Mouse (Mus musculus) bone marrow macrophage, adult 2 months (primary cell): ENCODE measurements around the gene Myadml2.

Experiments used
- CTCF ChIP-seq: IDR thresholded peaks from 2 replicates; pipeline ENCODE4 v1.5.1; 2012; ENCODE audit warnings: low read depth, mild to moderate bottlenecking, low read length, moderate library complexity
- POLR2A ChIP-seq: IDR thresholded peaks from 2 replicates; pipeline ENCODE4 v1.6.1; 2012; ENCODE audit warnings: mild to moderate bottlenecking, low read depth, low read length, borderline replicate concordance

DNA sequence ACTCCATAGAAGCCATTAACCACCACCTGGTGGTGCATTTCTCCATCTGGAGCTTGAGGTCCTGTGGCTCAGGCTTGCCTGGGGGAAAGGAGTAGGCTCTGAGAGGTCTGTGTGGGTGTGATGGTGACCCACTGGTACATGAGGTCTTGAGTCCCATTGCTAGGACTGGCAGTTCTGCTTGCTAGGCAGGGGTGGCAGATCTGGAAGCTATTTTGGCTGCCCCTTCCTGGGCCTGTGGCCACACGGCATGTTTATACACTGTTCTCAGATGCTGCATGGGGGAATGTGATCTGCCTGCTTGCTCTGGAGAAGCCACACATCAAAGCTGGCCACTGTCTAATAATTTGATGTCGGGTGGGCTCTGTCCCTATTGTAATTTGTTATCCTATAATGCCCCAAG lies 36.1 kb upstream of the Myadml2 start:
- TF ChIP-seq POLR2A, result no peak
- TF ChIP-seq CTCF, result no peak
